In the genomic region with DNA sequence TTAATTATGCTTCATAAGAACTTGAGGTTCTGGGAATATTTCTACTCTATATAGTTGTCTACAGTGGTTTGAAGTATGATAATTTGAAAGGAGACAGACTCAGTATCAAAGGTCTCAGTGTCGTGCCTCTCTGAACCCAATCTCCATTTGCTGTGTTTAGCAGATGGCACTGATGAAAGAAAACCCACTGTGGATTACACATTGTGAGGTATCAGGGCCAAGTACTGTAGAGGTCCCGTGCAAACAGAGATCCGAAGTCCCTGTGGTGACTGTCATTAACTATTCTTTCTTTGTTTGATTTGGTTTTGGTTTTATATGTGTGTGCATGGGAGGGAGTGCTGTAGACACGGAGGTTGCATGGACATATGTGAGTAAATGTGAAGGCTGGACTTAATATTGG, we compare ENCODE assay signal across 24 mouse cellular contexts.
"Had no signal": no experiment of that assay in that cellular context is flagged by ENCODE, and none has a peak within 500 bp of the region (broad histone marks: within the 10 kb centered on the region; RNA-seq: fewer than 3 reads in every experiment).

No protein-coding gene starts in this region.

- H3K36me3 ChIP-seq: heart, embryonic 10.5 days; heart, embryonic 12.5 days; hindbrain, embryonic 10.5 days; intestine, embryonic 15.5 days; limb, embryonic 10.5 days; limb, embryonic 12.5 days; liver, embryonic 13.5 days had no signal

- H3K4me2 ChIP-seq: heart, embryonic 12.5 days; intestine, embryonic 15.5 days; limb, embryonic 12.5 days; liver, embryonic 11.5 days; liver, embryonic 13.5 days had no signal

- DNase-seq: gastrocnemius, adult 2 months; gastrocnemius, postnatal 10 days; gastrocnemius, postnatal 25 days; heart, adult 18-20 months; heart, postnatal 10 days; heart, postnatal 4 days; kidney, adult 18-20 months; kidney, adult 8-10 months; kidney, postnatal 10 days; kidney, postnatal 25 days; kidney, postnatal 4 days; liver; liver, embryonic 13.5 days had no signal

- H3K9me3 ChIP-seq: heart, embryonic 10.5 days; heart, embryonic 12.5 days; hindbrain, embryonic 10.5 days; intestine, embryonic 15.5 days; limb, embryonic 10.5 days; limb, embryonic 12.5 days; liver, embryonic 13.5 days had no signal

- H3K4me3 ChIP-seq: gastrocnemius, adult 2 months; heart, embryonic 10.5 days; heart, embryonic 12.5 days; hindbrain, embryonic 10.5 days; intestine, embryonic 15.5 days; layer of hippocampus, adult 2 months; left cerebral cortex, adult 2 months; limb, embryonic 10.5 days; limb, embryonic 12.5 days; liver, embryonic 13.5 days had no signal

- H3K27me3 ChIP-seq: intestine, embryonic 15.5 days; limb, embryonic 12.5 days; liver, embryonic 13.5 days had no signal

- ATAC-seq: inflammation-experienced regulatory T-cells, adult 6 months; intestine, embryonic 15.5 days; intestine, postnatal 0 days had no signal

- H3K27ac ChIP-seq: gastrocnemius, adult 2 months; heart, embryonic 10.5 days; hindbrain, embryonic 10.5 days; intestine, embryonic 15.5 days; layer of hippocampus, adult 2 months; left cerebral cortex, adult 2 months; limb, embryonic 10.5 days; limb, embryonic 12.5 days; liver, embryonic 13.5 days had no signal

- H3K9ac ChIP-seq: heart, embryonic 12.5 days; intestine, embryonic 15.5 days; limb, embryonic 12.5 days; liver, embryonic 13.5 days had no signal

- H3K4me1 ChIP-seq: heart, embryonic 10.5 days; heart, embryonic 12.5 days; hindbrain, embryonic 10.5 days; intestine, embryonic 15.5 days; limb, embryonic 10.5 days; limb, embryonic 12.5 days; liver, embryonic 13.5 days had no signal
